Mouse (Mus musculus) liver, adult 2 months (tissue): Measurements from ENCODE around the gene B430306N03Rik. TPM values are rescaled to one million over a fixed set of nuclear protein-coding genes. Genes with fewer than 3 reads are reported as not detected.
"Not testable (repeated sequence)": the region's sequence is repeated elsewhere in the genome, so short reads cannot be mapped to it uniquely, and the experiment has no call there.

Experiments used
- DNase-seq: peaks from one replicate; pipeline ENCODE4 v3.0.0-alpha.2; 2011; ENCODE audit warnings: low read depth, low spot score; ENCODE audit errors: extremely low read depth
- H3K27ac ChIP-seq: fragments of 200-500 bp; replicated peaks from 2 replicates; pipeline ENCODE4 v1.5.1; 2012; ENCODE audit warnings: low read depth, mild to moderate bottlenecking, control low read depth, inconsistent platforms, low read length; ENCODE audit not compliant: insufficient read depth
- H3K27me3 ChIP-seq: fragments of 200-500 bp; 2 replicates; pipeline ENCODE4 v1.6.1; 2012; ENCODE audit warnings: mild to moderate bottlenecking, moderate library complexity, low read length, inconsistent platforms; ENCODE audit not compliant: control insufficient read depth, insufficient read depth
- H3K36me3 ChIP-seq: fragments of 200-500 bp; 2 replicates; pipeline ENCODE4 v1.6.1; 2012; ENCODE audit warnings: low read length, inconsistent platforms; ENCODE audit not compliant: control insufficient read depth, insufficient read depth
- H3K4me1 ChIP-seq: fragments of 200-500 bp; 2 replicates; pipeline ENCODE4 v1.6.1; 2011; ENCODE audit warnings: low read length; ENCODE audit not compliant: control insufficient read depth, insufficient read depth
- H3K4me3 ChIP-seq: fragments of 200-500 bp; 2 replicates; pipeline ENCODE4 v1.5.1; 2011; ENCODE audit warnings: low read depth, mild to moderate bottlenecking, control low read depth, low read length, moderate library complexity; ENCODE audit not compliant: insufficient read depth
- H3K79me2 ChIP-seq: fragments of 200-500 bp; 2 replicates; pipeline ENCODE4 v1.6.1; 2012; ENCODE audit warnings: inconsistent platforms, mild to moderate bottlenecking, low read length, moderate library complexity; ENCODE audit not compliant: control insufficient read depth, insufficient read depth
- H3K9ac ChIP-seq: fragments of 200-500 bp; 2 replicates; pipeline ENCODE4 v1.6.1; 2012; ENCODE audit warnings: low read depth, mild to moderate bottlenecking, control low read depth, inconsistent platforms, low read length
- CTCF ChIP-seq: fragments of 200-500 bp; IDR thresholded peaks from 2 replicates; pipeline ENCODE4 v1.5.1; 2011; ENCODE audit warnings: low read depth, low read length, control low read depth
- POLR2A ChIP-seq: fragments of 200-500 bp; IDR thresholded peaks from 2 replicates; pipeline ENCODE4 v1.6.1; 2011; ENCODE audit warnings: low read length, control low read depth; ENCODE audit not compliant: insufficient read depth; ENCODE audit errors: extremely low read depth
- whole genome bisulfite sequencing: fragments of 180-500 bp; shearing (Covaris S2); methylation state at CpG from one replicate; pipeline ENCODE4 v1.1.7; 2018; 5-methylcytosine and 5-hydroxymethylcytosine counted together
- polyA plus RNA-seq: library from polyadenylated mRNA; depleted of rRNA; stranded (reverse); fragments of >200 nt; gene quantifications from 2 replicates; pipeline ENCODE4 v1.2.3, GENCODE M21; 2012; rRNA removed
- total RNA-seq: library from RNA; depleted of rRNA; stranded (reverse); fragments of >200 nt; gene quantifications from 2 replicates; pipeline ENCODE4 v1.2.3, GENCODE M21; 2014; rRNA removed

B430306N03Rik gene
- 0.83 and 1.0 TPM in 2 replicates for total RNA-seq
- polyA plus RNA-seq = 0.90 and 1.9 TPM in 2 replicates

DNA sequence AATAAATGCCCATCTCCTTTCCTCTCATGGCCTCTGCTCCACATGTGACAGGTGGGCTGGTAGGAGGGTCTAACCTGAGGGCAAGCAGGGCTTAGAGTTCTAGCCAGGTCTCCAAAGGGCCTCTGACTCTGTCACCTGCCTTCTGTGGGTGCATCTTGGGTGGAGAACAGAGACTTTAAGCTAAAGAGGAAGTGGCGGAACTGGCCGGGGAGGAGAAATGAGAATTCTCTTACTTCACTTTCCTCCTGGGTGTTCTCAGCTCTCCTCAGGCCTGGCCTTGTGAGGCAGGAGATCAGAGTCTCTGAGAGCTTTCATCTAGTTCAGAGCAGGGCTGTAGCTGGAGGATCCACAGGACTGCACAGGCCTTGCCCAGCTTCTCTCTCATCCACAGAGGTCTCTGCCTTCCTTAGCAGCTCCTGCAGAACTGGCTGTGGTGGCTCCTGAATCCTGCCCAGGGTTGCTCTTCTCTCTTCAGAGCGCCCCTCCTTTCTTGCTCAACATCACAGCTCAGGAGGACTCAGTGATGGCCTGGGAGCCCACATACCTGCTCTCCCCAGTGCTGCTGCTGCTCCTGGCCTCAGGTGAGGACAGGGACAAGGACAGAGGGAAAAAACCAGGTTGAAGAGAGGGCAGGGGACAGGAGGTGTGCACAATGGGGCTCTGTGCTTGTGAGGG, at the start of gene B430306N03Rik:
Gene B430306N03Rik (plus strand): TSS at position 237 of the 675 bp plus-strand sequence.
- DNase-seq, H3K36me3 ChIP-seq, H3K4me3 ChIP-seq, H3K4me1 ChIP-seq, H3K27me3 ChIP-seq, H3K79me2 ChIP-seq: not testable (repeated sequence)
- H3K27ac ChIP-seq = peak within 1 kb of the TSS; percentile 44
- H3K9ac ChIP-seq = peak within 1 kb of the TSS; percentile 51; the same call in 1 of the 2 replicates
- 73% methylated on average over 3 of the region's 3 CpGs for WGBS

- H3K27ac ChIP-seq = no peak overlapping the region
- no peak overlapping the region for H3K9ac ChIP-seq
- H3K4me3 ChIP-seq = no peak overlapping the region
- no peaks in the 10 kb centered on the region for H3K79me2 ChIP-seq
- 53% methylated on average over 2 of the region's 2 CpGs for WGBS
- no peaks in the 10 kb centered on the region for H3K27me3 ChIP-seq
- no peaks in the 10 kb centered on the region for H3K4me1 ChIP-seq
- H3K36me3 ChIP-seq = no peaks in the 10 kb centered on the region
- no peak for DNase-seq
- no peak for TF ChIP-seq CTCF
- no peak for TF ChIP-seq POLR2A
These were observed 49.2 kb upstream of the B430306N03Rik start for GRCm38 (mm10) chr17:48266610-48267304.

DNA sequence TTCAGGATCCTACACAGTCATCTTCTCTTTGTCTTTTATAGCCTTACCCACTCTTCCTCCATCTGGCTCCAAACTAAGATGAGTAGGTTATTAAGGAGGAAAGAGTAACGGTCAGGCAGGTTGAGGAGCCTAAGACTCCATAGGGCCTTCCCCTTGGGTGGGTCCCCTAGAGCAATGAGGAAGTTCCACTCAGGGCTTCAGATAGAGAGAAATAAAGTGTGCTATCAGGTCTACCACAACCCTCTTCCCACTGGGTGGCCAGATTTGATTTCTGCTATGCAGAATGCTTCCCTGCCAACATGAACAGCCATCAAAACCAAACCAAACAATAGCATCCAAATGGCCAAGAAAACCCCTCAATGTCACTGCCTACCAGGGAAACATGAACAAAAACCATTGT, 48.4 kb upstream of the B430306N03Rik start:
- no peaks in the 10 kb centered on the region for H3K36me3 ChIP-seq
- DNase-seq = no peak
- H3K79me2 ChIP-seq = no peaks in the 10 kb centered on the region
- WGBS = 78% methylated on average over 1 of the region's 1 CpGs
- no peaks in the 10 kb centered on the region for H3K4me1 ChIP-seq
- no peak for TF ChIP-seq CTCF
- no peak for TF ChIP-seq POLR2A
- H3K4me3 ChIP-seq = no peak overlapping the region
- no peak overlapping the region for H3K9ac ChIP-seq
- no peak overlapping the region for H3K27ac ChIP-seq
- no peaks in the 10 kb centered on the region for H3K27me3 ChIP-seq

- no peaks in the 10 kb centered on the region for H3K79me2 ChIP-seq
- no peak for TF ChIP-seq CTCF
- TF ChIP-seq POLR2A = no peak
- no peak for DNase-seq
- no peak overlapping the region for H3K4me3 ChIP-seq
- no peaks in the 10 kb centered on the region for H3K36me3 ChIP-seq
- no peak overlapping the region for H3K9ac ChIP-seq
- no peak overlapping the region for H3K27ac ChIP-seq
- H3K4me1 ChIP-seq = no peaks in the 10 kb centered on the region
- H3K27me3 ChIP-seq = no peaks in the 10 kb centered on the region
These were observed 47.7 kb upstream of the B430306N03Rik start for GRCm38 (mm10) chr17:48268276-48268675.

- Histone ChIP-seq H3K4me1 (no peaks in the 10 kb centered on the region), H3K27me3 (no peaks in the 10 kb centered on the region), H3K27ac (no peak overlapping the region), H3K36me3 (no peaks in the 10 kb centered on the region), H3K79me2 (no peaks in the 10 kb centered on the region), H3K4me3 (no peak overlapping the region), H3K9ac (no peak overlapping the region)
- WGBS = 71% methylated on average over 4 of the region's 4 CpGs
- no peak for DNase-seq
- TF ChIP-seq CTCF = no peak
- TF ChIP-seq POLR2A = no peak
These were observed 46.1 kb upstream of the B430306N03Rik start for GRCm38 (mm10) chr17:48269833-48270232.

DNA sequence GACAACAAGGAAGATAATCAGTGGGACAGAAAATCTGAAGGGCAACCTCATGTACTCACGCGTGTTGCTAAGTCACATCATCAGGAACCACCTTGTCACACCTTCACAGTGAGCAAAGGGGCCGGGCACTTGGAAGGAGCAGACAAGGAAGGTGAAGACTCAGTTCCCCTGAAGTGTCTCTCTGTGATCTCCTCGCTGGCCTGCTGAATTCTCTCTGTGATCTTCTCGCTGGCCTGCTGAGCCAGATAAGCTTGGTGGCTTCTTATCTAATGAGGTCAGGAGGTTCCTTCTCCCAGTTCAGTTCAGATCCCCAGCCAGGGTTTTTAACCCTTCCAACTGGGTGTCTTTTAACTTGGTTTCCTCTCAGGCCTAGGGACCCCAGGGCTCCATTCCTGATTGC, 43.8 kb upstream of the B430306N03Rik start:
- TF ChIP-seq POLR2A = no peak
- TF ChIP-seq CTCF = no peak
- DNase-seq = no peak
- H3K79me2 ChIP-seq = no peaks in the 10 kb centered on the region
- H3K4me1 ChIP-seq = no peaks in the 10 kb centered on the region
- 71% methylated on average over 5 of the region's 5 CpGs for WGBS
- no peaks in the 10 kb centered on the region for H3K27me3 ChIP-seq
- H3K36me3 ChIP-seq = no peaks in the 10 kb centered on the region
- H3K9ac ChIP-seq = no peak overlapping the region
- no peak overlapping the region for H3K4me3 ChIP-seq
- no peak overlapping the region for H3K27ac ChIP-seq
